ENCODE assay signal across 8 mouse cellular contexts in the genomic region with DNA sequence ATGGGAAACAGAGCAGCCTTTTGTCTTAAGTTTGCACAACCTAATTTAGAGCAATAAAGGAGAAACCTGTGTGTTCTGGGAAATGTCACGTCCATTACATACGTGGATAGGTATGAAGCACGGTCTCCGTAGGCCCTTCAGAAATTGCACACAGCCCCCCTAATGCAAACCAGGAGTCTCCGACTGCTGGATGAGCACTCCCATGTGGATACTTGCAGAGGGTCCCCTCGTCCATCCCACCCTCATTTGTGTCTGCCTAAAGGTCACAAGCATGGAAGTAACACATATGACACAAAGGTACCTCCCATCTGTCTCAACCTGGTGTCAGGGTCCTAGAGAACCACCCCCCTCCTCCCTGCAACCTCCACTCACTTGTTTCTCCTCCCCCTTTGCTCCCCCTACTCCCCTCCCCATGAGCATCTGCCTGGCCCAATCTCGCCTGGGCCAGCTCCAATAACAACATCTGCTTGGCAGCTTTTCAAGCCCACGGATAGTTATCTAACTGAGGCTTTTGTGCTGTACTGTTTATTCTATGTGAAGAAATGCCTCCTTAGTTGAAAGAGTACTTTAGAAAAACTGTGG.
A peak's percentile ranks its signal among the peaks of the same experiment; 100 is the strongest.
DNase-seq lines count a peak whose midpoint lies in the region; ATAC-seq and TF ChIP-seq lines count a peak whose summit lies in the region.

No protein-coding gene starts in this region.

- H3K4me3 ChIP-seq in heart, adult 2 months: no peak overlapping the region
- no peak overlapping the region for H3K4me3 ChIP-seq in lung, embryonic 14.5 days (ENCODE audit: low read depth, low read length)

- peak overlapping the region; percentile 21; the same call in 1 of the 2 replicates for H3K4me2 ChIP-seq in lung, embryonic 14.5 days

- peak overlapping the region; percentile 80; the same call in 1 of the 2 replicates for H3K27ac ChIP-seq in heart, adult 2 months
- H3K27ac ChIP-seq in lung, embryonic 14.5 days (ENCODE audit: low read depth): peak overlapping the region; percentile 32; the same call in 1 of the 2 replicates

- ATAC-seq in lung, embryonic 14.5 days (ENCODE audit: insufficient read depth): peak; percentile 67
- no peak for ATAC-seq in megakaryocyte progenitor cell, adult 5-6 weeks (replicated peaks; ENCODE audit: poor library complexity)

- peaks cover 27% of the 10 kb centered on the region for H3K4me1 ChIP-seq in heart, adult 2 months (ENCODE audit: control insufficient read depth, insufficient read depth, low read length)
- H3K4me1 ChIP-seq in lung, embryonic 14.5 days (ENCODE audit: insufficient read depth): peaks cover 41% of the 10 kb centered on the region

- intact Hi-C loops in heart, adult 2 months (cut with DNase I): no loop called here

- no peaks in the 10 kb centered on the region for H3K27me3 ChIP-seq in heart, adult 2 months (ENCODE audit: control insufficient read depth, insufficient read depth, low read length)
- no peaks in the 10 kb centered on the region for H3K27me3 ChIP-seq in lung, embryonic 14.5 days (ENCODE audit: insufficient read depth, low read length)

- TF ChIP-seq POLR2A in heart, adult 2 months (IDR thresholded peaks at IDR 0.05; ENCODE audit: insufficient read depth, low read depth, low read length): no peak

- 31% methylated on average over 8 of the region's 8 CpGs for WGBS in heart, adult 2 months
- WGBS in lung, embryonic 14.5 days: 27% methylated on average over 8 of the region's 8 CpGs

- H3K36me3 ChIP-seq in heart, adult 2 months (ENCODE audit: control insufficient read depth, insufficient read depth, low read length): peaks cover 31% of the 10 kb centered on the region
- H3K36me3 ChIP-seq in lung, embryonic 14.5 days (ENCODE audit: insufficient read depth): 0 out of 2 replicates have a peak, but pooled peaks cover 6% of the 10 kb centered on the region

- H3K9ac ChIP-seq in heart, adult 2 months (ENCODE audit: low read depth, low read length): no peak overlapping the region
- H3K9ac ChIP-seq in lung, embryonic 14.5 days: no peak overlapping the region

- H3K79me2 ChIP-seq in heart, adult 2 months (replicated peaks; ENCODE audit: control insufficient read depth, insufficient read depth, low read length): peaks cover 9% of the 10 kb centered on the region

- 0 out of 2 replicates have a peak, but pooled peaks have one; percentile 34 for TF ChIP-seq EP300 in heart, adult 2 months (IDR thresholded peaks at IDR 0.05; ENCODE audit: insufficient read depth, low read depth, low read length)

- no peaks in the 10 kb centered on the region for H3K9me3 ChIP-seq in lung, embryonic 14.5 days (ENCODE audit: low read depth, low read length)

- DNase-seq in adrenal gland, adult (ENCODE audit: inconsistent age in 2 of 2, low spot score in 1 of 2): peak; percentile 69 to 89
- DNase-seq in embryo, embryonic 10.5 days (ENCODE audit: low spot score): peak; percentile 57
- peak; percentile 73 to 77 for DNase-seq in heart, adult 2 months
- DNase-seq in kidney, adult 18-20 months: peak; percentile 58
- DNase-seq in lung, embryonic 14.5 days: peak; percentile 94
- DNase-seq in retina, postnatal 1 day: peak; percentile 83
- no peak for DNase-seq in thymus, postnatal 0 days (ENCODE audit: low spot score)

- TF ChIP-seq CTCF in heart, adult 2 months (IDR thresholded peaks at IDR 0.05): no peak
- no peak for TF ChIP-seq CTCF in lung, embryonic 14.5 days (IDR thresholded peaks at IDR 0.05; ENCODE audit: low read depth)
